Mouse (Mus musculus) natural killer cell, adult 2 months (primary cell): Measurements from ENCODE around the gene Wdr41.

ENCODE experiments used
- DNase-seq, 2 experiments: peaks; one replicate each; pipeline ENCODE4 v3.0.0; 2022; ENCODE audit warnings: low spot score in 2 of 2

The Wdr41 gene

DNA sequence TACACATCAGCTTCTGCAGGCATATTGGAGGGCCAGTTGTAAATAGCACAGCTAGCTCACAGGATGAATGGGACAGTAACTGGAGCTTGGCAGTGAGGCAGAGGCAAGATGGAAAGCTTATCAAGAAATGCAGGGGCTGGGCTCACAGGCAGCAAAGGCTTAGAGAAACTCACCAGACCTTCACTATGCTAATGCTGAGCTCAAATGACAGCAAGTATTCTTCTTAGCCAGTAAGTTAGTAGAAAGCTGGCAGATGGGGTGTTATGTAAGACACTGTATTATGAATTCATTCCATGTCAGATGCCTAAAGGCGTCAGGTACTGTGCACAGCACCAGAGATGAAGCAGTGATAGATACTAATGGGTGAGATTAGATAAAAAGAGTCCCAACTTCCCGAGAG is 58.6 kb downstream of the Wdr41 start:
- no peak for DNase-seq

DNA sequence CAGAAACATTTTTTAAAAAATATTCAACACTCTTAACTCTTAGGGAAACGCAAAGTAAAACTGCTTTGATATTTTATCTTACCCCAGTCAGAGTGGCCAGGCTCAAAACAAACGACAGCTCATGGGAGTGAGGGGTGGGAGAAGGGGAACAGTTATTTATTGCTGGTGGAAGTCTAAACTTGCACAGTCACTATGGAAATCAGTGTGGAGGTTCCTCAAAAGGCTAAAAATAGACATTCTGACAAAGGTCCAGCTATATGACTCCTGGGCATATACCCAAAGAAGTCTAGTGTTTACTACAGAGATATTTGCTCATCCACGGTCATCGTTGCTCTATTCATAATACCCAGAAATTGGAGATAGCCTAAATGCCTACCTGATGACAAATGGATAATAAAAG is 62.1 kb downstream of the Wdr41 start:
- DNase-seq, result no peak

DNA sequence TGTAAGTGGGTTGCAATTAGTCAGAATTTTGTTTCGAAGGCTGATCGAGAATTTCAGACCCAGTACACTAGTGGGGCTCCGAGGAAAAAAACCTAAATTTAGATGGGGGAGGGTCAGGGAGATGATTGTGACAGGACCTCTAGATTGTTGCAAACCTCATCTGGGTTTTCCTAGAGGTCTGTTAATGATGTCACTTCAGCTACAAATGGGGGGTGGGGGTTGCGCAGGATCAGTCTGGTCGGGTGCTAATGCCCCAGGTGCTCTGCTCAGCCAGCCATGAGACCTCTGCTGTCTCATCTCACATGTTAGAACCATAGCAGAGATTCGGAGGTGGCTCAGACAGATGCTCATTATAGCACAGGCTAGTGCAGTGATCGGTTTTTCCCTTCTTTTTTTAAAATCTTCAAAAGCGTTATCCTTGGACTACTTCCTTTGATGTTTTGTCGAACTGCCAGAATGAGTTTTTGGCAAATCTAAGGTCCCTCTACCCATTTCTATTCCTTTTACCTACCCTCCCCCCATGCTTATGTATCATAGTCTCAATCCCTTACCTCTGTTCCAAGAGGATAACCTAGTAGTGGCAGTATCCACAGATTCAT is 64.1 kb downstream of the Wdr41 start:
- DNase-seq, result no peak

DNA sequence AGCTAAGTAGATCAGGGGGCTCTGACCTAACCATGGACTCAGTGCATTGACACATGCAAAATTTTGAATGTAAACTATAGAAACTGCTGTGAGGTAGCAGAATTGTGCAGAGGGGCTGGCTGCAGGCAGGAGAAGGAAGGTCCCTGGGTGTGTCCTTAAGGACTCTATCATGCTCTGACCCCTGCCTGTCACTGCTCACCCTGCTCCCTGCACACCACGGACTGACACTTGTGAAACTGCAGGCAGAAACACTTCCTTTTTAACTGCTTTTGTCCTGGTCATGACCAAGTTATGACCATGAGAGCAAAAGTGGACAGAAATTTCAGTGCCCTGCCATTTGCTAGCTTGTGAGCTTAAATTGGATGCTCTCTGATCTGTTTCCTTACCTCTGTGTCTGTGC is 68.0 kb downstream of the Wdr41 start:
- DNase-seq, result no peak

DNA sequence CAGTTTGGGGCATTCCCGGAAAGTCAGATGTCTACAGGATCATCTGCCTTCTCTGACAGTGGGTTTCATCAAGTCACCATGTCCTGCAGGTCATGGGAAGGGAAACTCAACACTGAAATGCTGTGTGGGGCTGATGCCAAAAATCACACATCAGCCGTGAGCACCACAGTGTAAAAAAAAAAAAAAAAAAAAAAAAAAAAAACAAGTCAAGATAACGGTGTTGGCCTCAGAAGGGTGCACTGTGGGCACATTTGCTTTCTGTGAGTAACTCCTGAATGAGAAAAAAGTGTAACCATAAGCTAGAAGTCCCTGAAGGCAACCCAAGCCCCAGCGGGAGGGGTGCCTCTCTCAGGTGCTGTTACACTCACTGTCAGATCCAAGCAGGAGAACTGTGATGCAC is 74.3 kb downstream of the Wdr41 start:
- DNase-seq, result no peak

DNA sequence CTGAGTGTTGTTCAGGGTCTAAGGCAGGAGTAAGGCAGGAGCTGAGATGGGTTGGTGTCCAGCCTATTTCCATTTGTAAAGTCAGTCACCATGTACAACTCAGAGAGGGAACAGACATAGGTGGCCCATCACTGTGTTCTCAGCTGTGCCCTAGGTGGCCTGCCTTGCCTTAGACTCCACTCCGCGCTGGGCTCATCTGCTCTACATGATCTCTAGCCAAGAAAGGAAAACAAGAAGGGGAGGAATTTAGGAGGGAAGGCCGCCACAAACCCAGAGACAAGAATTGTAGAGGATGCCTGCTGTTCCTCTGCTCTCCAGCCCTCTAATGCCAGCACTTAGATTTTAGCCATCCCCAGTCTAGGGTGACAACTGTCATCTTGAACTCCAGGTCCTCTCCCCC is 76.3 kb downstream of the Wdr41 start:
- no peak for DNase-seq

DNA sequence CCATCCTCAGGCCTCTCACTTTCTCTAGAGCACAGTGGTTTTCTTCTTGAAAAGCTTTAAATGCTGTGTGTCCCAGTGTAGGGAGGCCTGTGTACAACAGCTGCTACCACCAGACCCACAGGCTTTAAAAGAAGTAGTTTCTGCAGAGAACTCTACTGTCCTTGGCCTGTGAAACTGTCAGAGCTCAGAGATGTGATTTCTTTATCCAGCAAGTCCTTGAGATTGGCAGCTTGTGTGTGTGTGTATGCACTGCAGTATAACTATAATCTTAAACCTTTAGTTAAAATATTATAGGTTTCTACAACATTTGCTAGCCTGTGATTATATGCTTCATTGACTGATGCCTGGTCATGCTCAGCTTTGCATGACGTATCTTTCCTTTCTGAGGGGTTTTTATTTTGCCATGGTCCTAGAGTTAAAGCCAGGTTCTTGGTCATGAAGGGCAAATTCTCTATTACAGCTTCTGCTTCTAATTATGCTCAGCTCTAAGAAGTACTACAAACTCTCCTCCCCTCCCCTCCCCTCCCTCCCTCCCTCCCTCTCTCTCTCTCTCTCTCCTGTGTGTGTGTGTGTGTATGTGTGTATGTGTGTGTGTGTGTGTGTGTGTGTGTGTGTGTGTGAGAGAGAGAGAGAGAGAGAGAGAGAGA is 79.7 kb downstream of the Wdr41 start:
- no peak for DNase-seq

DNA sequence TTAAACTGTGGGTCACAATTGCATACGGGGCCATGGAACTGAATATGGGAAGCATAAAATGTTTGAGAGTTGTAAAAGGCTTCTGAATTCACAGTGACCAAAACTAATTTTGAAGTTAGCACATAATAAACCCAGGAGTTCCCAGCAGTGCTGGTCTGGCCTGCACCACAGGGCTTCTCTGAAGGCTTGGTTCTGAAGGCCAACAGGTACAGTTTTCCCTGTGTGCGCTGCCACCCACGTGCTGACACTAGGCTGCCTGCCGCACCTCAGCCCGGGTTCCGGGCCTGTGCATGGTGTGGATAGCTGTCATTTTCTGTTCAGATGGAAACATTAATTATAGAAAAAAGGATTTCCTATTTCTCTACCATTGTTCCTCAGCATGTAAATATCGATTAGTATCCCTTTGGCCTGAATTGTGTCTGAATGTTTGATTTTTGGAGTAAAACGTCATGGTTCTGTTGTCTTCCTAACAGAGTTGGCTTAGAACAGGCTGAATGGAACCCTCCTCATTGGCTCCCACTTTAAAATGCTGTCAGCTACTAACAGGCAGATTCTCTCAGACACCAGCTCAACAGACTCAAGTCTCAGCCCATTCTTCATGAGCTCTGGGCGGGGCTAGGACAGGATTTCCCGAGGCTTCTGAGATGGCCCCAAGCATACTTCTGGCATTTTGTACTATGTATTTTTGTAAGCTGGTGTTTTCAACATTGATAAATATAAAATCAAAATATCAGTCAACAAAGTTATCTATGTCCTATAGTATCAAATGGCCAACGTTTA is 80.5 kb downstream of the Wdr41 start:
- no peak for DNase-seq

DNA sequence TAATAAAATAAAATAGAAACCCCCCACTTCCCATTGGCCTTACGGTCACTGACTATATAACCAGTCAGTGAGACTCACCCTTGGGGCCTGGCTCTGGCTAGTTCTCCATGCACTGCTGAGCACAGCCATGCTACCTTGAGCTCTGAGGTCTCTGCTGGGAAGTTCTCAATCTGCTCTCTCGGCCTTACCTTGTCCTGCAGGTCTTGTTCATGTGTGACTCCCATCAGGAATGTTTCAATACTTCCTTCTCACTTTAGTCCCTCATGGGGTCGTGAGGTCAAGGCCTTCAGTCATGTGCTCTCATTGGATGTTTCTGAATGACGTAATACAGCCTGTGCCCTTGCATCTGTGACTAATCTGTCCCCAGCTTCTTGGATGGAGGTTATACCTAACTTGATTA is 82.7 kb downstream of the Wdr41 start:
- no peak for DNase-seq

DNA sequence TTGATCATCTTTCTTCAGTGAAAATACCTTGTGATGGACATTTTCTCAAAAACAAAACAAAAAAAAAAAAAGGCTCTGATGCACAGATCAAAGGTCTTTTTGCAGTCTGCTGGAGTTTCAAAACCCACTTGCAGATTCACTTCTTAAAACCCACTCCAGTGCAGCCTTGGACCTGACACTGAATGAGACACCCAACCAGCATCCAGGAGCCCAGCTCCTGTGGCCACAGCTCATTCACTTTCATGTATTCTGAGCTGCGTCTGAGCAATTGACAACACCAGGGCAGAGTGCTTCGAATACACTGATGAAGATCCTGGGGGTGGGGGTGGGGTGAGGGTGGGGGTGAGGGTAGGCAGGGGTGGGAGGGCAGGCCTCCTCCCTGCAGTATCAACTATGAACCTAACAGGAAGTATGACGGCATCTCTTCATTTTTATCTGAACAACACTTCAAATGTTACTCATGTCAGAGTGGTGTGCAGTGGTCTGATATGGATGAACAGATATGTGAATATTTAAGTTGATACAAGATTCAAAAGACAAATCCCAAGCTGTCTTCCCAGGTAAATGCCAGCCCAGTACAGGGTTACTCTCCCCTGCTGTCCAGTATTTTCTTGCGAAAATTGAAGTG is 87.4 kb downstream of the Wdr41 start:
- no peak for DNase-seq

DNA sequence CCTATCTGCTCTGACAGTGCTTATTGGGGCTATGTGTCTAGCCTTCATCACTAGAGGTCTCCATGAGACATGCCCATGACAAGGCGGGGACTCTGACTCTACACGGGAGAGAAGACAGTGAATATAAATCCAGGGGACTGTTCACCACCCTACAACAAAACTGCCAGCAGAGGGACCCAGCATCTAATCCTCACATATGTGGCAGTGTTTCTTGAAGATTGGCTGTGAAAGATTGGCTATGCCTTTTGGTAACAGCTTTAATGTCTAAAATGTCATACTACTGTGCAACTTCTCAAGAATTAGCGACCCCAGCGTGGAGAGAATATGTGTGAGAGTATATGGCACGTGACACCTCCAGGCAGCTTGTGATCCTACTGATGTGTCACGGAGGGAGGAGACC is 91.7 kb downstream of the Wdr41 start:
- no peak for DNase-seq

DNA sequence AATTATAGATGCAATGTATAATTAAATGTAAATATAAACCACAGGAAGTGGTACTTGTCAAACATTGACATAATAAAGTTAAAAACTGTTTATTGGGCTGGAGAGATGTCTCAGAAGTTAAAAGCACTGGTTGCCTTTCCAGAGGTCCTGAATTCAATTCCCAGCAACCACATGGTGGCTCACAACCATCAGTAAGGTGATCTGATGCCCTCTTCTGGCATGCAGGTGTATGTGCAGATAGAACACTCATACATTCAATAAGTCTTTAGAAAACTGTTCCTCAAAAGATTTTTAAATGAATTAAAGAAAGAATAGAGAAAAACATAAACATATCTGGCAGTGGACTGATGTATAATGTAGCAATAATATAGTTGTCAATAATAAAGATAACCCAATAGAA is 94.1 kb downstream of the Wdr41 start:
- no peak for DNase-seq
